Mouse (Mus musculus): ENCODE data around the gene Entpd8. TPM values are rescaled to one million over a fixed set of nuclear protein-coding genes. Genes with fewer than 3 reads are reported as not detected.
A peak's percentile ranks its signal among the peaks of the same experiment; 100 is the strongest.

The Entpd8 gene
- polyA plus RNA-seq, 1 experiment from 2014 or later: 5.3 TPM

DNA sequence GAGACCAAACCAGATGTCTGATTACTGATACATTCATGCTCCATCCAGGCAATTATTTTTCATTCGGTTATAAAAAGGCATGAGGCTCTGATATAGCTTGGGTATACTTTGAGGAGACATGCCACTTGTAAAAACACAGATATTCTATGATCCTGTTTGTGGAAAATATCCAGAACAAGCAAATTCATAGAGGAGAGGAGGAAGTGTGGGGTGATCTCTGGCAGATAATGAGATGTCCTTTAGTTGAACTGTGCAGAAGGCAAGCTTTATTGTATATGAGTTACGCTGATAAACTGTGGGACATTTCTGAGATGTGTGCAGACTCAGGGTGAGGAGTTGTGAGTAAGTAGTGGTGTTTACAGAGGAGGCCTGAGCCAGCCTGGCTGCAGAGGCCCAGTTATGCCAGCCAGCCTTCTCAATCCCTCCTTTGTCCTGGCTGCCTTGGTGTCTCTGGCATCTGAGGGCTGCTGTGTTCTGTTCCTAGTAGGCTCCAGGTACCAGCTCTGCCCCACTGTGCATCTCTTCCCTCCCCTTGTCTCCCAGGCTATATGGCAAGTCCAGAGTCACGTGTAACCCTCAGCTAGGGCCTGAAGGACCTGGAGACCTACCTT, 18.0 kb downstream of the Entpd8 start:
- H3K9me3 ChIP-seq (replicated peaks): no peaks in the 10 kb centered on the region

GRCm38 (mm10) chr2:25098956-25099355, 18.9 kb downstream of the Entpd8 start:
- Histone ChIP-seq H3K27me3 (peaks cover 15% of the 10 kb centered on the region), H3K4me1 (peaks cover 14% of the 10 kb centered on the region; the same call in 1 of the 2 replicates), H3K27ac (no peak overlapping the region), H3K9ac (no peak overlapping the region), H3K4me2 (no peak overlapping the region), H3K36me3 (no peaks in the 10 kb centered on the region), H3K9me3 (replicated peaks) (no peaks in the 10 kb centered on the region), H3K4me3 (replicated peaks) (no peak overlapping the region)
- ATAC-seq (replicated peaks; ENCODE audit: low FRiP score): no peak
- WGBS: 49% methylated on average over 5 of the region's 5 CpGs

More for the DNA sequence above, 18.0 kb downstream of the Entpd8 start:
- H3K4me1 ChIP-seq: peaks cover 14% of the 10 kb centered on the region; the same call in 1 of the 2 replicates
- H3K27ac ChIP-seq: no peak overlapping the region
- 70% methylated on average over 3 of the region's 3 CpGs for WGBS
- no peak for ATAC-seq (replicated peaks; ENCODE audit: low FRiP score)
- H3K36me3 ChIP-seq: no peaks in the 10 kb centered on the region
- H3K4me2 ChIP-seq: no peak overlapping the region
- peaks cover 22% of the 10 kb centered on the region for H3K27me3 ChIP-seq
- no peak overlapping the region for H3K4me3 ChIP-seq (replicated peaks)
- H3K9ac ChIP-seq: no peak overlapping the region

- Histone ChIP-seq H3K9me3 (replicated peaks) (no peaks in the 10 kb centered on the region), H3K9ac (no peak overlapping the region), H3K4me1 (peaks cover 10% of the 10 kb centered on the region; the same call in 1 of the 2 replicates), H3K27ac (no peak overlapping the region), H3K4me3 (replicated peaks) (no peak overlapping the region), H3K36me3 (no peaks in the 10 kb centered on the region), H3K27me3 (peaks cover 8% of the 10 kb centered on the region), H3K4me2 (no peak overlapping the region)
- ATAC-seq (replicated peaks; ENCODE audit: low FRiP score): no peak
- WGBS: 73% methylated on average over 3 of the region's 3 CpGs
Measured at GRCm38 (mm10) chr2:25099703-25100102, 19.6 kb downstream of the Entpd8 start.

GRCm38 (mm10) chr2:25104122-25104521, 24.0 kb downstream of the Entpd8 start:
- H3K4me1 ChIP-seq: peaks cover 3% of the 10 kb centered on the region; the same call in 1 of the 2 replicates
- H3K4me3 ChIP-seq (replicated peaks): no peak overlapping the region
- H3K9ac ChIP-seq: no peak overlapping the region
- ATAC-seq (replicated peaks; ENCODE audit: low FRiP score): no peak
- no peak overlapping the region for H3K4me2 ChIP-seq
- H3K9me3 ChIP-seq (replicated peaks): no peaks in the 10 kb centered on the region
- WGBS: 84% methylated on average over 2 of the region's 2 CpGs
- no peaks in the 10 kb centered on the region for H3K36me3 ChIP-seq
- H3K27ac ChIP-seq: no peak overlapping the region
- no peaks in the 10 kb centered on the region for H3K27me3 ChIP-seq

- Histone ChIP-seq H3K4me1 (peaks cover 7% of the 10 kb centered on the region; the same call in 1 of the 2 replicates), H3K36me3 (no peaks in the 10 kb centered on the region), H3K27me3 (no peaks in the 10 kb centered on the region), H3K4me2 (no peak overlapping the region), H3K4me3 (replicated peaks) (no peak overlapping the region), H3K9ac (no peak overlapping the region), H3K27ac (no peak overlapping the region), H3K9me3 (replicated peaks) (no peaks in the 10 kb centered on the region)
- ATAC-seq (replicated peaks; ENCODE audit: low FRiP score): no peak
- WGBS: 70% methylated on average over 3 of the region's 3 CpGs
Measured at GRCm38 (mm10) chr2:25106045-25106444, 25.9 kb downstream of the Entpd8 start.

DNA sequence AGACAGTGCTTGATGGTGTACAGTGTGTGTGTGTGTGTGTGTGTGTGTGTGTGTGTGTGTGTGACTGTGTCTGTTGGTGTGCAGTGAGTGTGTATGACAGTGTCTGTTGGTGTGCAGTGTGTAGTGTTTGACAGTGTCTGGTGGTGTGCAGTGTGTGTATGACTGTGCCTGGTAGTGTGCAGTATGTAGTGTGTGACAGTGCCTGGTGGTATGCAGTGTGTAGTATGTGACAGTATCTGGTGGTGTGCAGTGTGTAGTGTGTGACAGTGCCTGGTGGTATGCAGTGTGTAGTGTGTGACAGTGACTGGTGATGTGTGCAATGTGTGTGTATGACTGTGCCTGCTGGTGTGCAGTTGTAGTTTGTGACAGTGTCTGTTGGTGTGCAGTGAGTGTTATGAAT, 29.4 kb downstream of the Entpd8 start:
- no peaks in the 10 kb centered on the region for H3K9me3 ChIP-seq (replicated peaks)
- no peaks in the 10 kb centered on the region for H3K36me3 ChIP-seq
- no peak for ATAC-seq (replicated peaks; ENCODE audit: low FRiP score)
- H3K9ac ChIP-seq: no peak overlapping the region
- no peaks in the 10 kb centered on the region for H3K27me3 ChIP-seq
- no peak overlapping the region for H3K4me2 ChIP-seq
- H3K4me1 ChIP-seq: peaks cover 10% of the 10 kb centered on the region; the same call in 1 of the 2 replicates
- no peak overlapping the region for H3K4me3 ChIP-seq (replicated peaks)
- H3K27ac ChIP-seq: no peak overlapping the region

GRCm38 (mm10) chr2:25110505-25111183, 30.5 kb downstream of the Entpd8 start:
- no peaks in the 10 kb centered on the region for H3K9me3 ChIP-seq (replicated peaks)
- H3K9ac ChIP-seq: no peak overlapping the region
- H3K27me3 ChIP-seq: no peaks in the 10 kb centered on the region
- peaks cover 10% of the 10 kb centered on the region; the same call in 1 of the 2 replicates for H3K4me1 ChIP-seq
- ATAC-seq (replicated peaks; ENCODE audit: low FRiP score): no peak; the same call in 1 of the 2 replicates
- H3K4me2 ChIP-seq: no peak overlapping the region
- no peak overlapping the region for H3K4me3 ChIP-seq (replicated peaks)
- H3K36me3 ChIP-seq: no peaks in the 10 kb centered on the region
- H3K27ac ChIP-seq: peak overlapping the region; percentile 61

- Histone ChIP-seq H3K9me3 (replicated peaks) (no peaks in the 10 kb centered on the region), H3K36me3 (no peaks in the 10 kb centered on the region), H3K27ac (peak overlapping the region; percentile 61), H3K4me2 (no peak overlapping the region), H3K27me3 (no peaks in the 10 kb centered on the region), H3K9ac (no peak overlapping the region), H3K4me3 (replicated peaks) (no peak overlapping the region), H3K4me1 (peaks cover 8% of the 10 kb centered on the region; the same call in 1 of the 2 replicates)
- WGBS: 57% methylated on average over 9 of the region's 9 CpGs
- peak; percentile 67 for ATAC-seq (replicated peaks; ENCODE audit: low FRiP score)
Measured at GRCm38 (mm10) chr2:25111184-25111791, 31.2 kb downstream of the Entpd8 start.

- Histone ChIP-seq H3K9ac (no peak overlapping the region), H3K27ac (no peak overlapping the region), H3K4me3 (replicated peaks) (no peak overlapping the region), H3K4me2 (no peak overlapping the region), H3K27me3 (no peaks in the 10 kb centered on the region), H3K4me1 (peaks cover 7% of the 10 kb centered on the region; the same call in 1 of the 2 replicates), H3K9me3 (replicated peaks) (no peaks in the 10 kb centered on the region), H3K36me3 (no peaks in the 10 kb centered on the region)
- 89% methylated on average over 2 of the region's 2 CpGs for WGBS
- ATAC-seq (replicated peaks; ENCODE audit: low FRiP score): no peak
Measured at GRCm38 (mm10) chr2:25114308-25114707, 34.2 kb downstream of the Entpd8 start.

- H3K27me3 ChIP-seq: no peaks in the 10 kb centered on the region
- peaks cover 7% of the 10 kb centered on the region; the same call in 1 of the 2 replicates for H3K4me1 ChIP-seq
- H3K36me3 ChIP-seq: no peaks in the 10 kb centered on the region
- H3K27ac ChIP-seq: no peak overlapping the region
- WGBS: 47% methylated on average over 2 of the region's 2 CpGs
- H3K9me3 ChIP-seq (replicated peaks): no peaks in the 10 kb centered on the region
- no peak for ATAC-seq (replicated peaks; ENCODE audit: low FRiP score)
- H3K4me3 ChIP-seq (replicated peaks): no peak overlapping the region
- H3K9ac ChIP-seq: no peak overlapping the region
- H3K4me2 ChIP-seq: no peak overlapping the region
Measured at GRCm38 (mm10) chr2:25115442-25115841, 35.3 kb downstream of the Entpd8 start.

DNA sequence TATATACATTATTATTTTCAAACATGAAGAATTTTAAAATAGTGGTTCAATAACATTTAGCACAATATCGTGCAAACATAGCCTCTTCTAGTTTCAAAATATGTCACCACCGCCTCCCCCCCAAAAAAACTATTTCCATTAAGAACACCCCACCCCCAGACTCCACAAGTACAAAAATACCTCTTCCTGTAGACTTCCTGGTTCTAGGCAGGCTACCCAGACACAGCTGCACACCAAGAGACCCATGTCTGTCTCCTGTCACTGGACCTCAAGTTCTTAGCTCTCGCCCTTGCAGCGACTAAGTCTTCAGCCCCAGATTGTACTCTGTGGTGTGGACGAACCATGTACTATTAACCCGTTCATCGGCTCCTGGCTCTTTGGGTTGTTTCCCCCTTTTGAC, 40.9 kb downstream of the Entpd8 start:
- H3K9me3 ChIP-seq (replicated peaks): no peaks in the 10 kb centered on the region
- no peak overlapping the region for H3K4me2 ChIP-seq
- no peak overlapping the region for H3K27ac ChIP-seq
- no peak overlapping the region for H3K4me3 ChIP-seq (replicated peaks)
- 77% methylated on average over 7 of the region's 7 CpGs for WGBS
- H3K4me1 ChIP-seq: peaks cover 4% of the 10 kb centered on the region
- no peak for ATAC-seq (replicated peaks; ENCODE audit: low FRiP score)
- no peak overlapping the region for H3K9ac ChIP-seq
- no peaks in the 10 kb centered on the region for H3K36me3 ChIP-seq
- H3K27me3 ChIP-seq: no peaks in the 10 kb centered on the region

DNA sequence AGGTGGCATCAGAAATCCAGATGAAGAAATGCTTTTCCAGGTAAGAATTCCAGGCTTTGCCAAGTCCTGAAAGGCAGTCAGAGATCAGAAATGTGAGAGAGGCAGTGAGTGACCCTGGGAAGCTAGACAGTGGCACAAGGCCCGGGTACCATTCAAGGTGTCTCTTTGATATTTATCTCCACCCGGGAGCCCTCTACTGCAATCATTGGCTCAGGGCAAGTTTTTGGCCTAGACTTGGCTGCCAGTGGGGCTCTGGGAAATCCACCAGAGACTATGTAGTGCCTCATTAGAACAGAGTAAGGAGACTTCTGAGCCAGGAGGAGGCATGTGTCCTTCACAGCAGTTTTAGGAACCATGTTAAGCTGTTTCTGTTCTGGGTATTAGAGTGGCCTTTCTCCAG, 42.6 kb downstream of the Entpd8 start:
- 64% methylated on average over 2 of the region's 2 CpGs for WGBS
- Histone ChIP-seq H3K4me1 (peaks cover 21% of the 10 kb centered on the region), H3K36me3 (no peaks in the 10 kb centered on the region), H3K9me3 (replicated peaks) (no peaks in the 10 kb centered on the region), H3K4me2 (no peak overlapping the region), H3K4me3 (replicated peaks) (no peak overlapping the region), H3K27me3 (no peaks in the 10 kb centered on the region), H3K27ac (no peak overlapping the region), H3K9ac (no peak overlapping the region)
- no peak for ATAC-seq (replicated peaks; ENCODE audit: low FRiP score)

All from kidney, embryonic 15.5 days (tissue).